Mouse (Mus musculus) intestine, embryonic 14.5 days (tissue): ENCODE measurements around the gene Frs2. TPM values are rescaled to one million over a fixed set of nuclear protein-coding genes. Genes with fewer than 3 reads are reported as not detected.

Experiments used
- ATAC-seq: fragments of 200-750 bp; cut with Nextera tagmentation; replicated peaks from 2 replicates; pipeline ENCODE4 v1.8.0; 2017; ENCODE audit warnings: low read depth, moderate number of reproducible peaks, moderate TSS enrichment, moderate library complexity; ENCODE audit not compliant: low FRiP score, low TSS enrichment
- DNase-seq: peaks from one replicate; pipeline ENCODE4 v3.0.0-alpha.2; 2018; ENCODE audit warnings: low spot score
- H3K27ac ChIP-seq: fragments of 300-500 bp; sonication (generic); 2 replicates; pipeline ENCODE4 v1.5.1; 2014; ENCODE audit warnings: low read depth, mild to moderate bottlenecking, control low read depth
- H3K27me3 ChIP-seq: fragments of 300-500 bp; sonication (generic); replicated peaks from 2 replicates; pipeline ENCODE4 v1.6.1; 2014; ENCODE audit warnings: low read length, control low read depth; ENCODE audit not compliant: control insufficient read depth, insufficient read depth
- H3K36me3 ChIP-seq: fragments of 300-500 bp; sonication (generic); 2 replicates; pipeline ENCODE4 v1.6.1; 2014; ENCODE audit warnings: low read length, control low read depth; ENCODE audit not compliant: control insufficient read depth, insufficient read depth
- H3K4me1 ChIP-seq: fragments of 300-500 bp; sonication (generic); replicated peaks from 2 replicates; pipeline ENCODE4 v1.6.1; 2014; ENCODE audit warnings: low read length, control low read depth, mixed read lengths; ENCODE audit not compliant: control insufficient read depth, insufficient read depth
- H3K4me2 ChIP-seq: fragments of 300-500 bp; sonication (generic); 2 replicates; pipeline ENCODE4 v1.6.1; 2014; ENCODE audit warnings: low read length
- H3K4me3 ChIP-seq: fragments of 300-500 bp; sonication (generic); 2 replicates; pipeline ENCODE4 v1.5.1; 2014; ENCODE audit warnings: low read depth, low read length, control low read depth, mixed read lengths
- H3K9ac ChIP-seq: fragments of 300-500 bp; sonication (generic); 2 replicates; pipeline ENCODE4 v1.6.1; 2014; ENCODE audit warnings: mild to moderate bottlenecking, low read length
- H3K9me3 ChIP-seq: fragments of 300-500 bp; sonication (generic); 2 replicates; pipeline ENCODE4 v1.6.1; 2016; ENCODE audit warnings: low read length, control low read depth; ENCODE audit not compliant: control insufficient read depth
- WGBS: fragments of 180-500 bp; shearing (Covaris S2); extraction: QIAGEN DNeasy Blood & Tissue Kit; methylation state at CpG from one replicate; pipeline ENCODE4 v1.1.7; 2014; 5-methylcytosine and 5-hydroxymethylcytosine counted together
- polyA plus RNA-seq: library from polyadenylated mRNA; unstranded; fragments of >200 nt; fragmentation: Nextera tagmentation; extraction: Ambion mirVana; gene quantifications from 2 replicates; pipeline ENCODE4 v1.2.1, GENCODE M21; 2014

Gene Frs2
- 28.0 and 28.9 TPM in 2 replicates for polyA plus RNA-seq

GRCm38 (mm10) chr10:117148361-117149003 is at the start of gene Frs2:
TSS of gene Frs2 (minus strand) at chr10:117148534.
- WGBS = under 1% methylated on average over 55 of the region's 57 CpGs
- Histone ChIP-seq H3K27me3 (no peaks in the 10 kb centered on the region), H3K27ac (peak within 1 kb of the TSS; percentile 88), H3K36me3 (no peaks in the 10 kb centered on the region), H3K9me3 (no peaks in the 10 kb centered on the region), H3K9ac (peak within 1 kb of the TSS; percentile 95), H3K4me3 (peak within 1 kb of the TSS; percentile 99), H3K4me1 (peaks cover 41% of the 10 kb centered on the region), H3K4me2 (peak within 1 kb of the TSS; percentile 54)
- DNase-seq (peak; percentile 96), ATAC-seq (peak; percentile 93)

GRCm38 (mm10) chr10:117196696-117197095 is 48.4 kb upstream of the Frs2 start:
- H3K9ac ChIP-seq = no peak overlapping the region
- no peaks in the 10 kb centered on the region for H3K9me3 ChIP-seq
- DNase-seq = no peak
- no peaks in the 10 kb centered on the region for H3K27me3 ChIP-seq
- no peak overlapping the region for H3K4me2 ChIP-seq
- H3K27ac ChIP-seq = no peak overlapping the region
- WGBS = 78% methylated on average over 3 of the region's 3 CpGs
- ATAC-seq = no peak
- no peaks in the 10 kb centered on the region for H3K36me3 ChIP-seq
- no peaks in the 10 kb centered on the region for H3K4me1 ChIP-seq
- H3K4me3 ChIP-seq = no peak overlapping the region

- no peak overlapping the region for H3K9ac ChIP-seq
- H3K27me3 ChIP-seq = no peaks in the 10 kb centered on the region
- no peaks in the 10 kb centered on the region for H3K4me1 ChIP-seq
- no peak for ATAC-seq
- WGBS = 98% methylated on average over 4 of the region's 4 CpGs
- no peaks in the 10 kb centered on the region for H3K9me3 ChIP-seq
- no peak overlapping the region for H3K4me2 ChIP-seq
- no peaks in the 10 kb centered on the region for H3K36me3 ChIP-seq
- DNase-seq = no peak
- no peak overlapping the region for H3K27ac ChIP-seq
- no peak overlapping the region for H3K4me3 ChIP-seq
Measured at GRCm38 (mm10) chr10:117195748-117196147, 47.4 kb upstream of the Frs2 start.

- no peak overlapping the region for H3K4me3 ChIP-seq
- H3K9ac ChIP-seq = no peak overlapping the region
- DNase-seq (no peak), ATAC-seq (no peak)
- H3K27ac ChIP-seq = no peak overlapping the region
- H3K4me2 ChIP-seq = no peak overlapping the region
- no peaks in the 10 kb centered on the region for H3K9me3 ChIP-seq
- 80% methylated on average over 12 of the region's 12 CpGs for whole genome bisulfite sequencing
- no peaks in the 10 kb centered on the region for H3K36me3 ChIP-seq
- no peaks in the 10 kb centered on the region for H3K27me3 ChIP-seq
- H3K4me1 ChIP-seq = no peaks in the 10 kb centered on the region
Measured at GRCm38 (mm10) chr10:117195005-117195404, 46.7 kb upstream of the Frs2 start.

GRCm38 (mm10) chr10:117193364-117193763 is 45.0 kb upstream of the Frs2 start:
- no peak overlapping the region for H3K4me2 ChIP-seq
- no peaks in the 10 kb centered on the region for H3K4me1 ChIP-seq
- no peak overlapping the region for H3K27ac ChIP-seq
- no peak overlapping the region for H3K4me3 ChIP-seq
- no peak for ATAC-seq
- whole genome bisulfite sequencing = 80% methylated on average over 5 of the region's 5 CpGs
- H3K27me3 ChIP-seq = no peaks in the 10 kb centered on the region
- no peaks in the 10 kb centered on the region for H3K36me3 ChIP-seq
- H3K9me3 ChIP-seq = no peaks in the 10 kb centered on the region
- DNase-seq = no peak
- no peak overlapping the region for H3K9ac ChIP-seq

- Histone ChIP-seq H3K9me3 (no peaks in the 10 kb centered on the region), H3K4me1 (no peaks in the 10 kb centered on the region), H3K4me2 (0 out of 2 replicates have a peak overlapping the region, but pooled peaks have one; percentile 3), H3K4me3 (no peak overlapping the region), H3K9ac (no peak overlapping the region), H3K36me3 (no peaks in the 10 kb centered on the region), H3K27ac (peak overlapping the region; percentile 7; the same call in 1 of the 2 replicates), H3K27me3 (no peaks in the 10 kb centered on the region)
- DNase-seq (no peak), ATAC-seq (no peak)
- WGBS = 36% methylated on average over 9 of the region's 9 CpGs
Measured at GRCm38 (mm10) chr10:117185399-117186089, 37.2 kb upstream of the Frs2 start.

GRCm38 (mm10) chr10:117181098-117181497 is 32.8 kb upstream of the Frs2 start:
- DNase-seq (no peak), ATAC-seq (no peak)
- Histone ChIP-seq H3K4me3 (no peak overlapping the region), H3K27me3 (no peaks in the 10 kb centered on the region), H3K9ac (no peak overlapping the region), H3K9me3 (no peaks in the 10 kb centered on the region), H3K36me3 (no peaks in the 10 kb centered on the region), H3K4me2 (no peak overlapping the region), H3K27ac (no peak overlapping the region), H3K4me1 (no peaks in the 10 kb centered on the region)
- 40% methylated on average over 3 of the region's 3 CpGs for WGBS

GRCm38 (mm10) chr10:117174645-117175044 is 26.3 kb upstream of the Frs2 start:
- ATAC-seq (0 out of 2 replicates have a peak, but pooled peaks have one; percentile 29), DNase-seq (no peak)
- Histone ChIP-seq H3K27me3 (no peaks in the 10 kb centered on the region), H3K9me3 (no peaks in the 10 kb centered on the region), H3K4me2 (no peak overlapping the region), H3K27ac (no peak overlapping the region), H3K4me1 (peaks cover 3% of the 10 kb centered on the region; the same call in 1 of the 2 replicates), H3K9ac (no peak overlapping the region), H3K4me3 (no peak overlapping the region), H3K36me3 (no peaks in the 10 kb centered on the region)
- 64% methylated on average over 12 of the region's 12 CpGs for WGBS
